Mouse (Mus musculus): ENCODE results near the gene Smtn.

DNA sequence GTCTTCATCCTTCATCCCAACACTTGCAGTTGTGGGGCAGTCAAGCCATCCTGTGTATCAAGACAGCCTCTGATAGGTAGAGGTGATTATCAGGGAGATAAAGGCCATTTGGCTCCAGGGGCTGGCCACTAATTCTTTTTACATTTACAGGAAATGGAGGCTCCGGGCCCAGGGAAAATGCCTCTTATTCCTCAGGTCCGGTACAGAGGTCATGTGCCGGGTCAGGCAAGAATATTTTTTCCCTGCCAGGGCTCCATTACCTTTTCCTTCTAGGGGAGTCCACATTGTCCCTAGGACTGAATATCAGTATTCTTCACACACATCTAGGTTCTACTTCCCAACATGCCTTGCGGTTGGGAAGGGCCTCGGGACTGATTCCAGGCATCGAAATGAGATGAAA lies 31.8 kb upstream of the Smtn start:
- TF ChIP-seq POLR2A (IDR thresholded peaks at IDR 0.05; ENCODE audit: insufficient read depth, low read depth, low read length) (no peak), CTCF (IDR thresholded peaks at IDR 0.05; ENCODE audit: insufficient read depth, low read depth, low read length) (no peak)
